Mouse (Mus musculus) ES-Bruce4 (cell line): ENCODE measurements around the gene Bco1.

Experiments
- EP300 ChIP-seq: IDR thresholded peaks from 2 replicates; pipeline ENCODE4 v1.6.1; 2011; ENCODE audit warnings: low read depth, low read length; ENCODE audit not compliant: insufficient read depth
- POLR2A ChIP-seq: IDR thresholded peaks from one replicate; pipeline ENCODE4 v1.8.1; 2011; ENCODE audit warnings: low read length; ENCODE audit not compliant: insufficient read depth

- no peak for TF ChIP-seq POLR2A
- TF ChIP-seq EP300, result no peak
Observed at GRCm38 (mm10) chr8:117178039-117178438, 82.4 kb downstream of the Bco1 start.
